Mouse (Mus musculus) brain, embryonic 14.5 days (tissue): ENCODE measurements around the gene Tsc2.

Experiments used
- CTCF ChIP-seq: fragments of 200-500 bp; IDR thresholded peaks from 2 replicates; pipeline ENCODE4 v1.5.1; 2012; ENCODE audit warnings: inconsistent platforms, mild to moderate bottlenecking, moderate library complexity, borderline replicate concordance; ENCODE audit not compliant: insufficient read depth, insufficient read length; ENCODE audit errors: extremely low read depth
- POLR2A ChIP-seq: fragments of 200-500 bp; IDR thresholded peaks from 2 replicates; pipeline ENCODE4 v1.6.1; 2012; ENCODE audit warnings: mild to moderate bottlenecking, inconsistent platforms, borderline replicate concordance; ENCODE audit not compliant: poor library complexity, insufficient read depth, insufficient read length, severe bottlenecking; ENCODE audit errors: extremely low read depth

DNA sequence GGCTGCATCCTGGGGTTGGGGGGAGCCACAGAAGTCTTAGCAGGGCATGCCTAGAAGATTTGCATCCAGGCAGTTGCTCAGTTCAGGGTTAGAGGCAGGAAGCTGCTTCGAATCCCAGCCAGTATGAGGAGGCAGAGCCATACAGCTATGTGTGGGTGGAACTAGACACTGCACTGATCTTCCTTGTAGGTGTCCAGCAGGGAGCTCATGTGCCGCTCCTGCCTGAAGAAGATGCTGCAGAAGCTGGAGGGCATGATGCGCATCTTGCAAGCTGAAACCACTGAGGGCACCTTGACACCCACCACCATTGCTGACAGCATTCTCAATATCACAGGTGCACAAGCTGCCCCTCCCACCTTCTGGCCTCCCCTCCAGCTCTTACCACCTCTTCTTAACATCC, 52.9 kb downstream of the Tsc2 start:
- TF ChIP-seq CTCF: no peak
- no peak for TF ChIP-seq POLR2A
